Mouse (Mus musculus) liver, embryonic 14.5 days (tissue): ENCODE data around the gene Nod2. TPM values are rescaled to one million over a fixed set of nuclear protein-coding genes. Genes with fewer than 3 reads are reported as not detected.

Experiments
- ATAC-seq: fragments of 200-750 bp; cut with Nextera tagmentation; 2 replicates; pipeline ENCODE4 v1.8.0; 2017; ENCODE audit warnings: moderate number of reproducible peaks, mild to moderate bottlenecking, moderate library complexity; ENCODE audit not compliant: insufficient read depth
- DNase-seq, 3 experiments: peaks; one replicate each; pipeline ENCODE4 v3.0.0-alpha.2; 2012 to 2013; ENCODE audit warnings: low read depth in 3 of 3, low spot score in 3 of 3
- H3K27ac ChIP-seq: fragments of 300-500 bp; sonication (generic); 2 replicates; pipeline ENCODE4 v1.5.1; 2014; ENCODE audit warnings: moderate library complexity, mild to moderate bottlenecking, control low read depth, inconsistent platforms
- H3K27me3 ChIP-seq: fragments of 300-500 bp; sonication (generic); 2 replicates; pipeline ENCODE4 v1.6.1; 2014; ENCODE audit warnings: mild to moderate bottlenecking, low read length, moderate library complexity; ENCODE audit not compliant: control insufficient read depth, insufficient read depth
- H3K36me3 ChIP-seq: fragments of 300-500 bp; sonication (generic); replicated peaks from 2 replicates; pipeline ENCODE4 v1.6.1; 2014; ENCODE audit warnings: low read depth; ENCODE audit not compliant: control insufficient read depth, insufficient read depth
- H3K4me1 ChIP-seq, 2 experiments: fragments of 200-500 bp in 1 of 2; fragments of 300-500 bp in 1 of 2; sonication (generic) in 1 of 2; replicated peaks; 2 replicates each; pipeline ENCODE4 v1.6.1; 2012 to 2014; ENCODE audit warnings: antibody characterized with exemption in 1 of 2, inconsistent platforms in 1 of 2, low read length in 1 of 2; ENCODE audit not compliant: control insufficient read depth in 2 of 2, insufficient read depth in 2 of 2
- H3K4me2 ChIP-seq: fragments of 300-500 bp; sonication (generic); 2 replicates; pipeline ENCODE4 v1.6.1; 2014; ENCODE audit warnings: low read depth, mild to moderate bottlenecking, control low read depth, moderate library complexity
- H3K4me3 ChIP-seq, 2 experiments: fragments of 200-500 bp in 1 of 2; fragments of 300-500 bp in 1 of 2; sonication (generic) in 1 of 2; 2 replicates each; pipeline ENCODE4 v1.5.1; 2012 to 2014; ENCODE audit warnings: low read depth in 2 of 2, low read length in 2 of 2, mild to moderate bottlenecking in 2 of 2, control low read depth in 1 of 2, inconsistent platforms in 1 of 2, moderate library complexity in 1 of 2; ENCODE audit not compliant: insufficient read depth in 1 of 2
- H3K9ac ChIP-seq: fragments of 300-500 bp; sonication (generic); replicated peaks from 2 replicates; pipeline ENCODE4 v1.6.1; 2014; ENCODE audit warnings: mild to moderate bottlenecking, control low read depth, moderate library complexity
- H3K9me3 ChIP-seq: fragments of 300-500 bp; sonication (generic); 2 replicates; pipeline ENCODE4 v1.6.1; 2016; ENCODE audit warnings: low read length, mixed read lengths; ENCODE audit not compliant: control insufficient read depth
- CTCF ChIP-seq: IDR thresholded peaks from 2 replicates; pipeline ENCODE4 v1.5.1; 2016; ENCODE audit warnings: antibody characterized with exemption, low read depth, control low read depth
- EP300 ChIP-seq: IDR thresholded peaks from 2 replicates; pipeline ENCODE4 v1.6.1; 2016; ENCODE audit warnings: antibody characterized with exemption, low read depth
- WGBS: fragments of 180-500 bp; shearing (Covaris S2); extraction: QIAGEN DNeasy Blood & Tissue Kit; methylation state at CpG from one replicate; pipeline ENCODE4 v1.1.7; 2014; ENCODE audit not compliant: insufficient replicate concordance; 5-methylcytosine and 5-hydroxymethylcytosine counted together
- polyA plus RNA-seq, 2 experiments: library from polyadenylated mRNA; depleted of rRNA in 1 of 2; stranded (reverse) in 1 of 2; unstranded in 1 of 2; fragments of >200 nt; fragmentation: Nextera tagmentation in 1 of 2; extraction: Ambion mirVana in 1 of 2; gene quantifications; 2 replicates each; pipeline versions ENCODE4 v1.2.1 to v1.2.3; 2012 to 2014

Gene Nod2
- polyA plus RNA-seq, 2 experiments: 0.04 TPM; not detected in 1

DNA sequence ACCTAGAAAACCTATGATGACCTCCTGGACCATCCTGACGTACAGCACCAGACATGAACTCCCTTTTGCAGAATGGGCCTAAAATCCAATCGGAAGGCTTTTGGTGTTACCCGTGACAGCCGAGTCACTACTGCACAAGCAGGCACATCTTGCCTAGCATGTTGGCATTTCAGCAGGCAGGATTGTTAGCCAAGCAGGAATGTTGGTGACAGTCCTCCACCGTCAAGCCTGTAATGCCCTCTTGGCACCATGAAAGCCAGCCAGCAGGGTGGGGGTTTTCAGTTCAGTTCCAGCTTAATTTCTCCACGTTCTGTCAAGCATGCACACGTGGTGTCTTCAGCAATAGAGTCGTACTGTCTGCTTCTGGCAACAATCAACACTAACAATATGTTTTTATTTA is 30.0 kb downstream of the Nod2 start:
- ATAC-seq (no peak), DNase-seq (no peak)
- Histone ChIP-seq H3K9me3 (no peaks in the 10 kb centered on the region), H3K9ac (no peak overlapping the region), H3K27me3 (no peaks in the 10 kb centered on the region), H3K36me3 (no peaks in the 10 kb centered on the region), H3K4me1 (no peaks in the 10 kb centered on the region), H3K4me3 (no peak overlapping the region), H3K4me2 (no peak overlapping the region), H3K27ac (no peak overlapping the region)
- WGBS: 67% methylated on average over 8 of the region's 8 CpGs
- TF ChIP-seq CTCF: no peak
- no peak for TF ChIP-seq EP300

- ATAC-seq: no peak
- Histone ChIP-seq H3K9me3 (no peaks in the 10 kb centered on the region), H3K4me1 (no peaks in the 10 kb centered on the region), H3K4me2 (no peak overlapping the region), H3K9ac (no peak overlapping the region), H3K27me3 (no peaks in the 10 kb centered on the region), H3K27ac (no peak overlapping the region), H3K36me3 (no peaks in the 10 kb centered on the region), H3K4me3 (no peak overlapping the region)
- WGBS: 55% methylated on average over 2 of the region's 2 CpGs
- no peak for DNase-seq
- no peak for TF ChIP-seq CTCF
- no peak for TF ChIP-seq EP300
Observed at GRCm38 (mm10) chr8:88680566-88680965, 33.5 kb downstream of the Nod2 start.

GRCm38 (mm10) chr8:88681046-88681445 is 33.9 kb downstream of the Nod2 start:
- TF ChIP-seq EP300: no peak
- TF ChIP-seq CTCF: no peak
- WGBS: 62% methylated on average over 8 of the region's 8 CpGs
- Histone ChIP-seq H3K36me3 (no peaks in the 10 kb centered on the region), H3K9me3 (no peaks in the 10 kb centered on the region), H3K4me3 (no peak overlapping the region), H3K9ac (no peak overlapping the region), H3K4me1 (no peaks in the 10 kb centered on the region), H3K27ac (no peak overlapping the region), H3K27me3 (no peaks in the 10 kb centered on the region), H3K4me2 (no peak overlapping the region)
- DNase-seq (no peak), ATAC-seq (no peak)

GRCm38 (mm10) chr8:88683656-88684289 is 36.7 kb downstream of the Nod2 start:
- Histone ChIP-seq H3K4me3 (no peak overlapping the region), H3K9me3 (no peaks in the 10 kb centered on the region), H3K9ac (no peak overlapping the region), H3K4me1 (no peaks in the 10 kb centered on the region), H3K27me3 (no peaks in the 10 kb centered on the region), H3K36me3 (no peaks in the 10 kb centered on the region), H3K27ac (no peak overlapping the region), H3K4me2 (no peak overlapping the region)
- TF ChIP-seq CTCF (no peak), EP300 (no peak)
- no peak for ATAC-seq
- no peak for DNase-seq
- 74% methylated on average over 7 of the region's 7 CpGs for WGBS

- Histone ChIP-seq H3K4me2 (no peak overlapping the region), H3K27ac (no peak overlapping the region), H3K27me3 (no peaks in the 10 kb centered on the region), H3K9ac (no peak overlapping the region), H3K4me3 (no peak overlapping the region), H3K4me1 (no peaks in the 10 kb centered on the region), H3K9me3 (no peaks in the 10 kb centered on the region), H3K36me3 (no peaks in the 10 kb centered on the region)
- ATAC-seq (no peak), DNase-seq (no peak)
- WGBS: 45% methylated on average over 9 of the region's 9 CpGs
- no peak for TF ChIP-seq CTCF
- no peak for TF ChIP-seq EP300
Observed at GRCm38 (mm10) chr8:88686226-88686905, 39.3 kb downstream of the Nod2 start.
